ENCODE assay signal across 9 mouse cellular contexts in genomic region chr12:83133827-83134226, GRCm38 (mm10).
DNase-seq lines count a peak whose midpoint lies in the region; ATAC-seq and TF ChIP-seq lines count a peak whose summit lies in the region.
"Had no signal": no experiment of that assay in that cellular context is flagged by ENCODE, and none has a peak within 500 bp of the region (broad histone marks: within the 10 kb centered on the region; RNA-seq: fewer than 3 reads in every experiment).

No protein-coding gene starts in this region.

- DNase-seq in hindbrain, postnatal 0 days (ENCODE audit: low spot score) = peak; percentile 87
- DNase-seq in hindbrain, embryonic 10.5 days (ENCODE audit: low spot score) = no peak
- peak; percentile 78 for DNase-seq in brain, adult 2 months (ENCODE audit: low read depth, low spot score)
- peak; percentile 97 for DNase-seq in heart, adult 11 months
- DNase-seq in layer of hippocampus, postnatal 10 days (ENCODE audit: low spot score in 2 of 2) = peak; percentile 59 to 67
- DNase-seq in right cerebral cortex, postnatal 4 days = peak; percentile 61
- DNase-seq in spleen, postnatal 14 days (ENCODE audit: low spot score in 2 of 2) = no peak
- DNase-seq in retina, embryonic 14.5 days (ENCODE audit: low spot score) = no peak

- H3K27me3 ChIP-seq in hindbrain, postnatal 0 days (ENCODE audit: insufficient read depth, low read length) = no peaks in the 10 kb centered on the region
- no peaks in the 10 kb centered on the region for H3K27me3 ChIP-seq in hindbrain, embryonic 10.5 days (ENCODE audit: insufficient read depth, poor library complexity, severe bottlenecking)

- no peak overlapping the region for H3K4me3 ChIP-seq in hindbrain, postnatal 0 days (ENCODE audit: low read length)
- no peak overlapping the region for H3K4me3 ChIP-seq in hindbrain, embryonic 10.5 days

- WGBS in hindbrain, postnatal 0 days = 40% methylated on average over 6 of the region's 6 CpGs
- 84% methylated on average over 6 of the region's 6 CpGs for WGBS in hindbrain, embryonic 10.5 days

- H3K36me3 ChIP-seq in hindbrain, postnatal 0 days (ENCODE audit: insufficient read depth, low read length) = no peaks in the 10 kb centered on the region
- no peaks in the 10 kb centered on the region for H3K36me3 ChIP-seq in hindbrain, embryonic 10.5 days
- H3K36me3 ChIP-seq: G1E had no signal

- no peaks in the 10 kb centered on the region for H3K9me3 ChIP-seq in hindbrain, postnatal 0 days (ENCODE audit: low read length)
- no peaks in the 10 kb centered on the region for H3K9me3 ChIP-seq in hindbrain, embryonic 10.5 days
- H3K9me3 ChIP-seq: G1E had no signal

- peak overlapping the region; percentile 54 for H3K27ac ChIP-seq in hindbrain, postnatal 0 days
- no peak overlapping the region for H3K27ac ChIP-seq in hindbrain, embryonic 10.5 days

- H3K9ac ChIP-seq in hindbrain, postnatal 0 days (replicated peaks; ENCODE audit: low read length) = no peak overlapping the region

- H3K4me2 ChIP-seq in hindbrain, postnatal 0 days (ENCODE audit: low read depth, low read length) = no peak overlapping the region

- TF ChIP-seq CTCF in hindbrain, postnatal 0 days (IDR thresholded peaks at IDR 0.05; ENCODE audit: low read depth) = no peak

- H3K4me1 ChIP-seq in hindbrain, postnatal 0 days (ENCODE audit: insufficient read depth, low read length) = 0 out of 2 replicates have a peak, but pooled peaks cover 2% of the 10 kb centered on the region
- no peaks in the 10 kb centered on the region; the same call in 1 of the 2 replicates for H3K4me1 ChIP-seq in hindbrain, embryonic 10.5 days (replicated peaks)

- peak; percentile 73; the same call in 1 of the 2 replicates for ATAC-seq in hindbrain, postnatal 0 days

Comparison
In these comparisons a context has a peak if more than half of its experiments do, and no peak if none do; other contexts are left out.
1. DNase-seq: peak in hindbrain, postnatal 0 days (single experiment), brain, adult 2 months (single experiment), heart, adult 11 months (single experiment), layer of hippocampus, postnatal 10 days (2 of 2) and right cerebral cortex, postnatal 4 days (single experiment); none in hindbrain, embryonic 10.5 days (single experiment), spleen, postnatal 14 days (0 of 2) and retina, embryonic 14.5 days (single experiment).